Mouse (Mus musculus): ENCODE measurements at regions not wholly inside any gene's neighbourhood (a gene's known extent, or its start where the extent isn't known, plus 50 kb on each side); places are given as distances from the start of the nearest gene placed in this dataset.

- peak; percentile 68 for DNase-seq (ENCODE audit: low spot score)
Measured at GRCm38 (mm10) chr4:34226089-34226840, 176.3 kb upstream of the Spaca1 start.

GRCm38 (mm10) chr4:34226886-34227285, 176.9 kb upstream of the Spaca1 start:
- no peak for DNase-seq (ENCODE audit: low spot score)

GRCm38 (mm10) chr4:34227611-34228010, 177.6 kb upstream of the Spaca1 start:
- DNase-seq (ENCODE audit: low spot score): no peak

- DNase-seq (ENCODE audit: low spot score): peak; percentile 81
Measured at GRCm38 (mm10) chr4:34231270-34231669, 181.3 kb upstream of the Spaca1 start.

GRCm38 (mm10) chr4:34234204-34234603, 184.2 kb upstream of the Spaca1 start:
- DNase-seq (ENCODE audit: low spot score): no peak

GRCm38 (mm10) chr4:34234645-34235044, 184.7 kb upstream of the Spaca1 start:
- no peak for DNase-seq (ENCODE audit: low spot score)

- no peak for DNase-seq (ENCODE audit: low spot score)
Measured at GRCm38 (mm10) chr4:34237791-34238190, 187.8 kb upstream of the Spaca1 start.

GRCm38 (mm10) chr4:34239624-34240023, 189.6 kb upstream of the Spaca1 start:
- DNase-seq (ENCODE audit: low spot score): no peak

- peak; percentile 25 for DNase-seq (ENCODE audit: low spot score)
Measured at GRCm38 (mm10) chr4:34241060-34241571, 191.1 kb upstream of the Spaca1 start.

GRCm38 (mm10) chr4:34241673-34242072, 191.7 kb upstream of the Spaca1 start:
- DNase-seq (ENCODE audit: low spot score): no peak

GRCm38 (mm10) chr4:34259444-34259843, 209.5 kb upstream of the Spaca1 start:
- no peak for DNase-seq (ENCODE audit: low spot score)

- no peak for DNase-seq (ENCODE audit: low spot score)
Measured at GRCm38 (mm10) chr4:34260468-34260867, 210.5 kb upstream of the Spaca1 start.

- no peak for DNase-seq (ENCODE audit: low spot score)
Measured at GRCm38 (mm10) chr4:34261809-34262208, 211.8 kb upstream of the Spaca1 start.

- no peak for DNase-seq (ENCODE audit: low spot score)
Measured at GRCm38 (mm10) chr4:34264431-34264830, 214.4 kb upstream of the Spaca1 start.

GRCm38 (mm10) chr4:34274316-34274715, 224.3 kb upstream of the Spaca1 start:
- DNase-seq (ENCODE audit: low spot score): no peak

GRCm38 (mm10) chr4:34275372-34275771, 225.4 kb upstream of the Spaca1 start:
- no peak for DNase-seq (ENCODE audit: low spot score)

GRCm38 (mm10) chr4:34302504-34303108, 248.1 kb upstream of the Akirin2 start:
- DNase-seq (ENCODE audit: low spot score): no peak

- DNase-seq (ENCODE audit: low spot score): peak; percentile 28
Measured at GRCm38 (mm10) chr4:34308921-34309563, 241.7 kb upstream of the Akirin2 start.

- DNase-seq (ENCODE audit: low spot score): no peak
Measured at GRCm38 (mm10) chr4:34310061-34310642, 240.6 kb upstream of the Akirin2 start.

GRCm38 (mm10) chr4:34315848-34316247, 234.9 kb upstream of the Akirin2 start:
- no peak for DNase-seq (ENCODE audit: low spot score)

GRCm38 (mm10) chr4:34322841-34323240, 227.9 kb upstream of the Akirin2 start:
- no peak for DNase-seq (ENCODE audit: low spot score)

- DNase-seq (ENCODE audit: low spot score): no peak
Measured at GRCm38 (mm10) chr4:34328151-34328785, 222.5 kb upstream of the Akirin2 start.

All from layer of hippocampus, adult 11-12 months (tissue).